Mouse (Mus musculus) spleen, adult 2 months (tissue): ENCODE data around the gene Unc93b1.

Experiments used
- CTCF ChIP-seq: fragments of 200-500 bp; IDR thresholded peaks from 2 replicates; pipeline ENCODE4 v1.5.1; 2011; ENCODE audit warnings: mild to moderate bottlenecking, inconsistent platforms; ENCODE audit not compliant: insufficient read depth, insufficient read length, insufficient replicate concordance; ENCODE audit errors: extremely low read depth
- POLR2A ChIP-seq: fragments of 200-500 bp; IDR thresholded peaks from 2 replicates; pipeline ENCODE4 v1.6.1; 2011; ENCODE audit warnings: low read depth, low read length, inconsistent platforms

DNA sequence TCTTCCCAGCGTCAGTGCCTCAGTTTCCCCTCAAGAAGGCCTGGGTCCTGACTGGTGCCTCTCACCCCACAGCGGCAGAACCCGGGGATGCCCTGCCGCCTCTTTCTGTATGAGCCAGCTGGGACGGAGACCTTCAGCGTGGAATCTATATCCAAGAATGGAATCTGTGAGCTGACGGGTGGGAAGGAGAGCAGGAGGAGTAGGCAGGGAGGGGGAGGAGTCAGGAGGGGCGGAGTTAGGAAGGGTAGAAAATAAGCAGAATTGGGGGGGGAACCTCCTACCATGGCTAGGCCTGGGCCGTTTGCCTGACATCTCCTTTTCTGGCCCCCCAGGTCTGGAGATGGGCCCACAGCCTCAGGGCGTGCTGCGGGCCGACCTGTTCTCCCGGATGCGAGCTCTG is 53.1 kb downstream of the Unc93b1 start:
- TF ChIP-seq CTCF (no peak), POLR2A (no peak)
